Mouse (Mus musculus) urinary bladder, postnatal 36 days (tissue): ENCODE data around the gene Pld5.
"Not testable (repeated sequence)": the region's sequence is repeated elsewhere in the genome, so short reads cannot be mapped to it uniquely, and the experiment has no call there.

Experiments used
- DNase-seq, 2 experiments: peaks; one replicate each; pipeline ENCODE4 v3.0.0; 2022; ENCODE audit warnings: low spot score in 2 of 2, mixed read lengths in 1 of 2

Gene Pld5

GRCm38 (mm10) chr1:176039923-176040322, 235.2 kb downstream of the Pld5 start:
- DNase-seq: no peak

DNA sequence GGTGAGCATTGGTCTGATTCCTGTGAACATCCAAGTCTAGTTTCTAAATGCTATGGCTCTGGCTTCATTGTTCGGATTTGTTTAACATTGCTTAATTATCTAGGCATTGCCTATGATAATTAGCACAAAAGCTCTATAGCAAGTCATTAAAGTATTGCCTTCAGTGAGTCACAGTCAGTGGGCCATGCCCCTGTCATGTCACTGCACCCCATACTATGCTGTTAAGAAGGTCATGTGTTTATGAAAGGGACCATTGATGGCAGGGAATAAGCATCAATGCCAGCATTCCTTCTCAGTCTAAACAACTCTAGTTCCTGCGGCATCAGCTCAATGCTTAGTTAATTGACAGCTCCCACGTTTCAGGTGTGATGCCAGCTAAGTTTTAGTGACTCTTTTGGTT, 239.1 kb downstream of the Pld5 start:
- DNase-seq: no peak

DNA sequence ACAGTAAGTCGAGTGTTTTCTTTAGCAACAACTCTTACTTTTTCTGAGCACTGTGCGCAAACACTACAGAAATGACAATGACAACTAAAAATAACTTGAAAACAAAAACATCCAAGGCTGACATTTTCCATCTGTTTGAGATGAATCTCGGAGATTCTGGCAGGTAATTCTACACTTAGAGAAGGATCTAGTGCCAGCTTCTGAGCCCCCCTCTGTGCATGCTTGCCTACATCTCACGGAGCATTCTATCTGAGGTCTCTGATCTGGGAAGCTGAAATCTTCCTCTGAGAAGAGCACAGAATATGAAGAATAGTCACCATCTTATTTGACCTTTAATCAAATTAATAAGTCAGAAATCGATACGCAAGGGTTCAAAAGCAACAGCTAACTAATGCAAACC, 240.4 kb downstream of the Pld5 start:
- DNase-seq: no peak

- no peak for DNase-seq
Observed at GRCm38 (mm10) chr1:176033698-176034097, 241.4 kb downstream of the Pld5 start.

DNA sequence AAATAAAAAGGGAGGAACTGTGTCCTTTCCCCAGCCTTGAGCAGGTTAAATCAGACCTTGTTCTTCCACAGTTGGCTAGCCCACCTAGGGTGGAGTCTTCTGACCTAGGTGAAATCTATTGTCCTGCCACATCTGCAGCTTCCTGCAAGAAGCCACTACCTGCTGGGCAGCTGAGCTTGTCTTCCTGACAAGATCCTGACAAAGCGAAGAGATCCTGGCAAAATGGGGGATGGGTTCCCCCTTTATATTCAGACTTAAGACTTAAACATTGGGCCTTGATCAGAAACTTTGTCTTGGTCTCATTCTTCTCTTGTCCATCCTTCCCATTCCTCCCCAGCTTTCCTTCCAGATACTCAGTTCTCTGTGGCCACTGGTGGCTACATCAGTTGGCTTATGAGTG, 246.0 kb downstream of the Pld5 start:
- DNase-seq: no peak

GRCm38 (mm10) chr1:176028397-176028796, 246.7 kb downstream of the Pld5 start:
- no peak for DNase-seq

- no peak for DNase-seq
Observed at GRCm38 (mm10) chr1:176024501-176024900, 250.6 kb downstream of the Pld5 start.

DNA sequence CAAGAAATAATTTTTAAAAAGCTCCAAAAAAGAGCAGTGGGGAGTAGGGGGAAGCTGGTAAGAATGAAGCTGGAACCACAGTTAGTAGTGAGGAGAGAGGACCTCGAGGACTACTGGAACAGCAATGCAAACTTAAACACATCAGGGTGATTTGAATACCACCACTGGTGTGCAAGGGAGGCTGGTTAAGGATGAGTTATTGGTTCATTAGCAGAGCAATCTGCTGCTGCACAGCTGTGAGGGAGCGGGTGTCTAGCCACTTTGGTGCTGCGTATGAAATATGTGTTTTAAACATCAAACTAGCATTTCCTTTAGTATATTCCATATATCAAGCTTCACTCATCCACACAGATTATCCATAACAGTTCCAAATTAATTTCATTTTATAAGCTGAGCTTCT, 256.6 kb downstream of the Pld5 start:
- no peak for DNase-seq

GRCm38 (mm10) chr1:176016076-176016475, 259.0 kb downstream of the Pld5 start:
- DNase-seq: no peak

- no peak for DNase-seq
Observed at GRCm38 (mm10) chr1:176013497-176014268, 261.4 kb downstream of the Pld5 start.

- DNase-seq: no peak
Observed at GRCm38 (mm10) chr1:176011535-176011934, 263.6 kb downstream of the Pld5 start.

DNA sequence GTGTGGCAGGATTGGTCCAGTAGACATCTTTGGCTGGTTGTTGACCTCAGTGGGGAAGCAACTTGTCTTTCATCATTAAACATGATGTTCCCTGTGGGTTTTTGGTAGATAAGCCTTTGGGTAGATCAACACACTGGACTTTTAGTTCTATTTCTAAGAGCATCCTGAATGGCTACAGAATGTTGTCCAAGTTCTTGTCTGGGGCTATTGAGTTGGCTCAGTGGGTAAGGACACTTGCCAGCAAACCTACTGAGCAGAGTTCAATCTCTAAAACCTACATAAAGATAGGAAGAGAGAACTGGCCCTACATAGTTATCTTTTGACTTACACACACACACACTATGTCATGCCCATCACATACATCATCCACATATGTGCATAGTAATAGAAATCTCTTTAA, 264.0 kb downstream of the Pld5 start:
- no peak for DNase-seq

DNA sequence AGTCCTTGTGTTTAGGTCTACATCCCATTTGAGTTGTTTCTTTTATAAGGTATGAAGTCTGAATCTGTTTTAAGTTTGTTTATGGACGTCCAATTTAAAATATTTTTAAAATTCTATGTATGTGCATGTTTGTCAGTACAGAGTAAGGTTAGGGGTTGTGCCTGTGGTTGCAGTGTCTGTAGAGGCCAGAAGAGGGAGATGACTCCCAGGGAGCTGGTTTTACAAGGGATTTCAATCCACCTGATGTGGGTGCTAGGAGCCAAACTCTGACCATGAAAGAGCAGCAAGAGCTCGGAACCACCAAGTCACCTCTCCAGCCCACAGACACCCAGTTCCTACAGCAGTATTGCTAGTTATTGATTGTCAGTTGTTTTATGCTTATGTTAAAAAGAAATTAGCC, 266.7 kb downstream of the Pld5 start:
- no peak for DNase-seq

GRCm38 (mm10) chr1:176000599-176000998, 274.5 kb downstream of the Pld5 start:
- DNase-seq: no peak

DNA sequence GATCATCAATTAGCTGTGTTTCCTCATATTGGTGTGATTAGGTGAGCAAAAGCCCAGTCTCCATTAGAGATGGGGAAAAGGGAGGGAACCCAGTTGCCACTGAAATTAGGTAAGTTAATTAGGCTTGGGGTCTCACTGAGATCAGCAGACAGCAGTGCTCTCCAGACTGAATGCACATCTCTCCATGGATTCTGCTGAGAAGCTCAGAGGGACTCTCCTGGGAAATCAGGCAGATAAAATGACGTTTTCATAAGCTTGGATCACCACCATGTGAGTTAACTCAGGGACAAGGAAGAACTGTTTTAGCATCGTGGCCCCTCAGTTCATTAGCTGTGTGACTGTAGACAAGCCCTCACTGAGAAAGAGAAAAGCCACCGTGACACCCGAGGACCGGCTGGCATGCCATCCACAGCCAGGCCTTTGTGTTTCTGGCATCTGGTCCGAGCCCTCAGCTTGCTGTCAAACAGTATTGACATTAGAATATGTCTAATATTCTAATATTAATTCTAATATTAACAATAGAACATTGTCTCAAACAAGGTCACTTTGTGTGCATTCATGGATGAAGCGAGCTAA, 277.9 kb downstream of the Pld5 start:
- no peak for DNase-seq

DNA sequence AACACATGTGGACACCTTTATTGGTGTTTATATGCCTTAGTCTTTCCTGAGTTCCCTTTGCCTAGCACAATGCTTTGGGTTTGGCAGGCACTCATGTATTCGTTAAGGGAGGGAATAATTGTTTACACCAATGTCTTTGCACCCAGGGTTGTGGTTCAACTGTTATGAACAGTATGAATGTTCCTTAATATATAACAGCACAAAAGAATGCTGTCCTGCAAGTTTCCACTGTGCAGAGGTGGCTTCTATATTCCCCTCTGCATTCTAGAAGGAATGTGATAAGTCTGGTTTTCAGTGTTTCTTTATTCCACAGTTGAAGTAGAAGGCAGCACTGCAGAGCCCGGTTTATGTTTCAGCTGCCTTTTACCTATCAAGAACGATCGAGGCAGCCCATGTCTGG, 286.2 kb downstream of the Pld5 start:
- no peak for DNase-seq

DNA sequence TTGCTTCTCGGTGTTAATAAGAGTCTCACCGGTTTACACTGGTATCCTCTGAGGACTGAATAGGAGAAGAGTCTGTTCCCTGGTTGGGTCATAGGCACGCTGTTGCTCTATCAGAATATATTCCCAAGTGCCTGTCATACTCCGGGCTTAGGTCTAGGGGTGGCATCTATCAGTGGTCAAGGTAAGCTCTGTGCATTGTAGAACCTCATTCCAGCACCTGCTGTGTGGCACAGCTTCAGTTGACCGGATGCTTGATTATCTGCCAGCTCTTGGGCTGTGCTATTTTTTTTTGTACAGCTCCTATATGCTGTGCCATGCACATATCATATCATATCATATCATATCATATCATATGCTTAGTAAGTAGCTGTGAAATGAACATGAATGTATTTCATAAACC, 286.7 kb downstream of the Pld5 start:
- DNase-seq: no peak

DNA sequence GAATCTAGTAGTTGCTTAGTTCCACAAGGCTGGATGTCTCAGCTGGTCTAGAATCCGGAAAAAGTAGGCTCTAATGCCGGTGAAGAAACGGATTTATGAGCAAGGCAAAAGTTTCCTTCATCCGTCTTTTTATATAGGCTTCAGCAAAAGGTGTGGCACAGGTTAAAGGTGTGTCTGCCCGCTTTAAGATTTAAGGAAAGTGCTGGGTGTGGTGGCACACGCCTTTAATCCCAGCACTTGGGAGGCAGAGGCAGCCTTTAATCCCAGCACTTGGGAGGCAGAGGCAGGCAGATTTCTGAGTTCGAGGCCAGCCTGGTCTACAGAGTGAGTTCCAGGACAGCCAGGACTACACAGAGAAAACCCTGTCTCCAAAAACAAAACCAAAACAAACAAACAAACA, 296.1 kb downstream of the Pld5 start, which contains the start of gene Rbm8a2:
Gene Rbm8a2 (minus strand): TSS at position 101 of the 400 bp plus-strand sequence.
- DNase-seq: not testable (repeated sequence)

DNA sequence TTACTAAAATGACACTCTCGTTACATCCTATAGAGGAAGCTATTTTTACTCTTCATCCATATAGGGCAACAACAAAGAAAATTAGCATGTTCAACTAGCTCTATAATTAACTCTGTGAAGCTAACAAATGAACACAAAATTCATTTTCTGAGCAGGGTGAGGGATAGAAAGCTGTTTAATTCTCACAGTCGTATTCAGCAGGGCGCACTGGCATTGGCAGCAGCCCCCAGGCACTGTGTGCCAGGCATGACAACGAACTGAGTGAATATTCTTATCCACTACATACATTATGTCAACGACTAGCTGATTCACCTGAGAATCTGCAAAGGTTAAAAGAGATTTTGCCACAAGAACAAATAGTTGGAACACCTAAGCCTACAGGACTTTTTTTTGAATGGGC, 304.4 kb downstream of the Pld5 start:
- no peak for DNase-seq

GRCm38 (mm10) chr1:175967004-175967745, 307.9 kb downstream of the Pld5 start:
- DNase-seq: no peak

- no peak for DNase-seq
Observed at GRCm38 (mm10) chr1:175961786-175962185, 313.3 kb downstream of the Pld5 start.

DNA sequence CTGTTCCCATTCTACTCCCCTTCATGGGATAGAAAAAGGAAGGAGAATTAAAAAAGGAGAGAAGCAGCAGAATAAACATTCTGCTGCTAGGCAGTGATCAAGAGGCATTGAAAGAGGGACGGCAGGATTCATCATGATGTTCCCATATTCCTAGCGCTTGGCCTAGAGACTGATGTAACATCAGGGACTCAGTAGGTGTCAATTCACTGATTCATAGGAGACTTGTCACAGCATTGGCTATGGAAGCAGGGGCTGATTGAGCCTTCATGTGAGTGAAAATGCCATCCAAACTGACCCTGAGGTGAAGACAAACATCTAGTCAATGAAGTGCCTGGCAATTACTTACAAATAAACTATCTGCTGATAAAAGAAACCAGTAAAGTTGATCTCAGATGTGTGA, 324.3 kb downstream of the Pld5 start:
- no peak for DNase-seq

- DNase-seq: no peak
Observed at GRCm38 (mm10) chr1:175950421-175950820, 324.7 kb downstream of the Pld5 start.
